Mouse (Mus musculus) E14TG2a.4 (cell line): ENCODE measurements around the gene Clk2.

Source experiments
- CTCF ChIP-seq: conservative IDR thresholded peaks from 2 replicates; pipeline ENCODE4 v1.5.1; 2014; ENCODE audit warnings: low read length
- POU5F1 ChIP-seq: IDR thresholded peaks from 2 replicates; pipeline ENCODE4 v1.6.1; 2014; ENCODE audit warnings: low read length, borderline replicate concordance

- TF ChIP-seq CTCF (no peak), POU5F1 (no peak)
Measured at GRCm38 (mm10) chr3:89133752-89134151, 30.8 kb upstream of the Clk2 start.
